Mouse (Mus musculus): ENCODE measurements at regions not wholly inside any gene's neighbourhood (a gene's known extent, or its start where the extent isn't known, plus 50 kb on each side); places are given as distances from the start of the nearest gene placed in this dataset.
A peak's percentile ranks its signal among the peaks of the same experiment; 100 is the strongest.
"Not testable (repeated sequence)": the region's sequence is repeated elsewhere in the genome, so short reads cannot be mapped to it uniquely, and the experiment has no call there.

DNA sequence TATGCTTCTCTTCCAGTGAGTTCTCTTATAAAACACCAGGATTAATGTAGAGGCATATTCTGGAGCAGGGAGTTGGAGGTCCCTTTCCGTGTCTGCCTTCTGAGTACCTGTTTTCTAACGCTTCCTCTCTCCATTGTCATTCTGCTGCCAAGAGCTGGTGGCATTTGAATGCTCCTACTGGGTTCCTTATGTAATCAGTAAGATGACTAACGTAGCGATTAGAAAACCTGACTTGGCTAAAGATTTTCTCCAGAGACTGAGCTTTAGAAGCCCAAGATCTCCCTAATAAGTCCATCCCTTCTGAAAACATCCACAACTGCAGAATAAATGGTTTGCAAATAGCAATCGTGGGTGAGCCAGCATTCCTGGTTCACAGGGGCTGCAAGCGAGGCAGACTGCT lies 174.5 kb downstream of the Dhx15 start:
- DNase-seq (ENCODE audit: low spot score in 2 of 2) = no peak

DNA sequence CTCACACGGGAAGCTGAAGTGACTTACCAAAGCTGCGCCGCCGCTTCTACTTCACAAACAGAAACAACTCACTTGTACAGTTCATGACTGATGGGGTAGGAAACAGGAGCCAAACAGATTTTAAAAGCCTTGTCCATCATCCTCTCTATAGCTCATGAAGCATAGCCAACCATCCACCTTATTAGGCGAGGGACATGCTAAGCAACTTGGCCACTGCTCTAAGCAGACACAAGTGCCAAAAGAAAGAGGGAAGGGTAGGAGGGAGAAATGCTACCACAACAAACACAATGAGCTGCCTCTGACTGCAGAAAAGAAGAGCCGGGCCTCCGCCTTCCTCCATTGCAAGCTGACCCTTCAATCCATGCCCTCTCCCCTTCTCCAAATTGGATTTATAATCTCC lies 179.9 kb downstream of the Dhx15 start:
- DNase-seq (ENCODE audit: low spot score in 2 of 2) = no peak

DNA sequence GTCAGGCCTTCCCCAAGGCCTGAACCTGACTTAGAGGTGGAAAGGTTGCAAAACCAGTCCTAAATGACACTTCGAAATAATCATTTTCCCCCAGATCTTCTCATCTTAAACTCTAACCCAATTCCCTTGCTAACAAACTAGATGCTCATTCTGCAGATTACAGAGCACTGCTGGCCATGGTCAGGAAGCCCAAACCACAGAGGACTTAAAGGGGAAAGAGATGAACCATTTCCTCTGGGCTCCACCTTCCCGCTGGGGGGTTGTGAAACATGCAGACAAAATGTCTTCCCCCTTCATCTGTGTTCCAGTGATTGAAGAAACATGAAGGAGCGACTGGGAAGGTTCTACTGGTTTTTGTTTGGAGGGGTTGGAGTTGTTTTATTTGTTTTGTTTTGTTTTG lies 181.4 kb downstream of the Dhx15 start:
- no peak for DNase-seq (ENCODE audit: low spot score in 2 of 2)

DNA sequence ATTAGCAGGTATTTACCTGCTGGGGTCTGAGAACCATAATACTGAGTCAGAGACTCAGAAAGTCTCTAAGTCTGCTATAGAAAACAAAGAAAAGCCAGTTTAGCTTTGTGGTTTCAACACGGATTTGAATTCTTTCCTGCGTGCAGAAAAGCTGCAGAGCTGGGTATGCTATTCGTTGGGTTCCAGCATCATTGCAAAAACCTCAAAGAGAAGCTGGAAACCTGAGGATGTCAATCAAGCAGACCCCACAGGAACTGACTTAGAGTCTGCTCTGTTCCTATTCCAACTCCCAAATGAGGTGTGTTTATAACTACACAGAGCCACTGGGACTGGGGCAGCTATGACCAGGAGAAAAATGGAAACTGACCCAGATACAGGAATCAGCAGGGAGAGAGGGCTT lies 183.5 kb downstream of the Dhx15 start:
- DNase-seq (ENCODE audit: low spot score in 2 of 2) = no peak

DNA sequence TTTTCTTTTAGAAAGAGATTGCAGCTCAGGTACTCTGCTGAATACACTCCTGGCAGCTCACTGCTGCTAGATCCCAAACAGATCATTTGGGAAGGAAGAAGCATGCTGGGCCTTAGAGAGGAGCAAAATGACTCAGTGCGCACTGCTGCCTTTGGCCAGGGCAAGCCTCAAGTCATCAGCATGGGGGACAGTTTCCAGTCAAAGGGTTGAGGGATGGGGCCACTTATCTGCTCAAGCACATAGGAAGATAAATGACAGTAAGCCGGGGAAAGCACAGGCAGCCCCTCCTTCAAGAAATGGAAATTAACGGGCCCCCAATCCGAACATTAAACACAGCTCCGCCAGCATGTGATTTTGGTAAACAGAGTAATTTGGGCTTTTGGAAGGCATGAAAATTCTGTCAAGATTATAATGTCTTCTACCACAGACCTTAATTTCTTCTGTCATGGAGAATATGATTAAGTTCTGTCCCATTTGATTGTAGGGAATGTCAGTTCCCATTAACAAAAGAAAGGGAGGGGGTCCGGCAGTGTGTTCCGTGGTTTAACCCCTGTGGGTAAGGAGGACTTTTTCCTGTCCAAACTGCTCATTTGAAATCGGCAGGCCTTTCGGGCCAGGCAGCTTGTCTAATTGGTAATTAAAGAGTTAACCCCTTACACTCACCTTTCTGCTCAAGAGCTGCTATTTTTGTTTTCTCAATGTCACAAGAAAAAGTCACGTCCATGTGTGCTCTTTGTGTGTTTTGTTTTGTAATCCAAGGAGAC lies 199.3 kb downstream of the Dhx15 start:
- DNase-seq (ENCODE audit: low spot score in 2 of 2) = no peak

DNA sequence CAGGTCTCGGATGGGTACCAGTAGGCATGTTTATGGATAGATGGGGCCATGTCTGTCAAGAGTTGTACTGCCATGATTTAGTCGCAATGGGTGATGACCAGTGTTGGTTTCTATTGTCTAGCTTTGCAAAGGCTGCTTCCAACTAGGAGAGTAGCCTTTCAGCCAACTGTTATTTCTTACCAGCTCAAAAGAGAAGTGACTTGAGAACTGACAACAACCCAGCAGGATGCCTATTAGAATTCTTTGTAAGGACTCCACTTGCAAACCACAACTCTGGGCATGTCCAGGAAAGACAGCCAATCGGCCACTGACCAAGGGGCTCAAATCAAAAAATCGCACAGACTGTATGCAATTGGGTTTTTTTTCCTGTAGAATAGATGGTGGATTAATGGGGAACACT lies 200.9 kb downstream of the Dhx15 start:
- DNase-seq (ENCODE audit: low spot score in 2 of 2) = no peak

DNA sequence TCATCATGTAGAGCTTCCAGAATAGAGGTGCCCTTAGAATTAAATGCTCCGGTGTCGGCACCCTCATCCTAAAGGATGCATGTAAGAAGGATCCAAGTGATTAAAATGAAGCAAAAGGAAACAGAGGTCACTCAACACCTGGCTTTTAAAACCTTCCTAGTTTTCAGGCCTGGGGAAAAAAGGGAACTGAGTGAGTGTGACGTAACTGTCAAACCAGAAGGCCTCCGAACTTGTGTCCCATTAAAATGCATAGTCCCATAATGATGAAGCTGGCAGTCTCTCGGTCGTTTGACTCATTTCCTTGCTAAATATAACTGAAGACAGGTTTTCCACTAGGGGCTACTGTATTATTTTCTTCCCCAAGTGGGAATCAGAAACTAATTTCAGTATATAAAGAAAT lies 201.4 kb downstream of the Dhx15 start:
- DNase-seq (ENCODE audit: low spot score in 2 of 2) = no peak

DNA sequence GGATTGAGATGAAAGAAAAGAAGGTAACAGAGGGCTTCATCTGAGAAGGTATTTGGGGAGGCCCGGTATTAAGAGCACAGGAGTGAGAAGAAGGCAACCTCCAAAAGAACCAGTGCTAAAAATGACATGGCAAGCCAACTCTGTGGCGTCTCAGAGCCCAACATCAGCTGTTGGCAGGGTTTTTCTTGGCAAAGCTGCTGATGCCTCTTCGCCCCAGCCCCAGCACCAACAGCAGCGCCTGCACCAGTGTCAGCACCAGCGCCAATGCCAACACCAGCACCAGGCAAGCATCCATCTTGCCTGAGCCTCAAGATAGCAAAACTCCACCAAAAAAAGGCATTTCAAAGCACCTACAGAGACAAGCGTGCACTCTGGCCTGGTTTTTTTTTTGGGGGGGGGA lies 205.3 kb downstream of the Dhx15 start:
- no peak for DNase-seq (ENCODE audit: low spot score in 2 of 2)

DNA sequence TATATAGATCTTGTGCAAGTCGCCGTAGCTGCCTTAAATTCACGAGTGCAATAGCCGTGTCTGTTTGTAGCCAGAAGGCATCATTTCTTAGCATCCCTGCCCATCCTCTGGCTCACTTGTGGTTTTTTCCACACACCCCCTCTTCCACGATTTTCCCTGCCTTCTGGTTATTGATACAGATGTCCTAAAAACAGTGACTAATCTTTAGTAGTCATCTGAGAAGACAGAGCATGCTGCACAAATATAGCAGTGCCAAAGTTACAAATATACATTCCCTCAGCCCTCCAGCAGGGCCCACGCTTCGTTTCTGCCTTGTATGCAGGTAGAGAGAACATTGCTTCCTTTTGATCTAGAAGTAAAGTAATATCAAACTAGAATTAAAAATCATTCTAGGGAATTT lies 207.5 kb downstream of the Dhx15 start:
- no peak for DNase-seq (ENCODE audit: low spot score in 2 of 2)

DNA sequence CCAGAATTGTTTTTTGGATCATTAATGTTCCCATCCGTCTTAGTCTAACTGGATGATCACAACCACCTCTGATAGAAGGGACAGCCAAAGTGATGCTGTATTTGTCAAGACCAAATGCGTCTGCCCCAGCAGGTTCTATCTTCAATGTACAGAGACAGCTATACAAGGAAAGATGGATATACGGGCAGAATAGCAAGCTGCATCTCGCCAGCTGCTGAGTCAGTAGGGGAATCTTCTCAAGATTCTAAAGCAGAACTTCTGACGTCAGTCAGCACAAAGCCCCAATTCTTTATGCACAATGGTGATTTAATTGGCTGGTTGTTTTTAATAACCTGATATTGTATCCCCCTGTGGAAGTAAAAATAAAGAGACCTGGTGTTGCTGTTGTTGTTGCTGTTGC lies 209.4 kb downstream of the Dhx15 start:
- no peak for DNase-seq (ENCODE audit: low spot score in 2 of 2)

DNA sequence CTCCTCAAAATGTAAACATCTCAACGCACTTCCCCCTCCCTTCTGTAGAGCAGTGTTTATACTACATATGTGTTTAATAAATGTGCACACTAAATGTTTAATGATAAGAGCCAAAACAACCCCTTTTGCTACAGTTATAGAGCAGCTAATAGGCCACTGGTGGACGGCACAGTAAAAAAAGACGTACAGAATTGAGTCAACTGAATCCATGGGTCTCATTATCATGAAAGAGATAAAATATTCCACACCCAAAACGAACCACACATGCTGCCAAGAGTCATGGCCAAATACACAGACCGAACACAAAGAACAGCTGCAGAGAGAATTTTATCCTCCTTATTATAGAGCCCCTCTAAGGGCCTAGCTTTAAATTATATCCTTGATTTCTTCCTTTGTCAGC lies 237.8 kb downstream of the Dhx15 start:
- DNase-seq (ENCODE audit: low spot score in 2 of 2) = no peak

DNA sequence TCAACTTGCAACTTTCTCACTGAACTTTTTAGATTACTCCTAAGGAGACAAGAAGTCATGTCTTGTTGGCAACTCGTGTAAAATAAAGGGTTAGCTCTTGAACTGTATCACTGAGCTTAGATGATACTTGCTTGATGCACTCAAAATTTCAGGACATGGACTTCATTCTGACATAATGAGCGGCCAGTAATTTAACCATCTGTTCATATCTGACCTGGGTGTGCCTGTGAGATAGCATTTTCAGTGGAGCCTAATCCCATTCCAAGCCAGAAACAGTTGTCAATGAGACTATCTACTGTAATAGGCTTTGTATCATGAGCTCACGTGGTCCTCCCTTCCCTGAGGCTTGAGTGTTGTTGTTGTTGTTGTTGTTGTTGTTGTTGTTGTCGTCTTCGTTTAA lies 240.3 kb downstream of the Dhx15 start:
- DNase-seq (ENCODE audit: low spot score in 2 of 2) = no peak

DNA sequence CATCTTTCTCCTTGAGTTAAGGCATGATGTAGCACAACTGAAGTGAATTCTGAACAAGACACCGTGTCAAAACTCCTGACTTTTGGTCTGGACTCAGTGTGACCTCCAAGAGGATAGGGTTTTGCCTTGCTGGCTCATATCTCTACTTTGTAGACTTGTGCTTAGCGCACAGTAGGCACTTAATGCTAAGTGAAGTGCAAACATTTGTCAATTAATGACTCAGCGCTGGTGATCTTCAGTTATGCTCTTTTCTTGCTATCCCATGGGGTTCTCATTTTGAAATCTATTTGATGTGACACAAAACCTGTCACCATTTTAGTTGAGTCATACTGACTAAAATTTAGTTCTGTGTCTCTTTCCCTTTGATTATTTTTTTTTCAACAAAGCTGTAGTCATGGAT lies 244.3 kb downstream of the Dhx15 start:
- no peak for DNase-seq (ENCODE audit: low spot score in 2 of 2)

DNA sequence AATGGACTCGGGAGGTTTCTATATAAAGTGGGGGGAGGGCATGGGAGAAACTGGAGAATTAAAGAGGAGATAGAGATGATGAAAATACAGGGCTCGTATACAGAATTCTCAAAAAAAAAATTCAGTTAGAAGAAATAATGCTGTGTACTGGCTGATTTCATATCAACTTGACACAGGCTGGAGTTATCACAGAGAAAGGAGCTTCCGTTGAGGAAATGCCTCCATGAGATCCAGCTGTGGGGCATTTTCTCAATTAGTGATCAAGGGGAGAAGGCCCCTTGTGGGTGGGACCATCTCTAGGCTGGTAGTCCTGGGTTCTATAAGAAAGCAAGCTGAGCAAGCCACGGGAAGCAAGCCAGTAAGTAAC lies 248.4 kb downstream of the Dhx15 start:
- not testable (repeated sequence) for DNase-seq (ENCODE audit: low spot score in 2 of 2)

DNA sequence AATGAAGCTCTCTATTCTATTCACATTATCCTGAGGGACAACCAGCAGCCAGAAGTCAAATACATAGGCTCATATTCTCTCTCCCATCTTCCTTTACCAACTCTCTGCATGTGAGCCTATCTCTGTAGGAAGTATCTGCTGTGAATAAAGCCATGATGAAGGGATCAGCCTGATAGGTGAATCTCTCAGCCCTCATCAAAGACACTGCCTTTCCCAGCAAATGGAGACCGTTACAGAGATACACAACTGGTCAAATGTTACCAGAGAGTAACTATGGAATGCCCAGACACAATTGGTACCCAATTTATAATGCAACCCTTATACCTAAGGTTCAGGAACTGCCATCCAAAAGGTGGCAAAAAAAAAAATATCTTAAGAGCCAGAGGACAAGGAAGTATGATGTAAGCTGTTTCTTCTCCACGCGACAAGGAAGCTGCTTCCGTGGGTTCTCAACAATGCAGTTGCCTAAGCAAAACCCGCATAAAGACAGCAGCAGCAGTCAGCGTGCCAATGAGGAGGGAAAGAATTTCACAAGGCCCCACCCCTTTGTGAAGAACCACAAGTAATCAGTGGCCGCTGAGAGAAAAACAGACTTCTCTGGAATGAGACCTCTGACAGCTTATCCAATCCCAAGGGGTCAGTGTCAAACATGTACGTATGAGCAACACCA lies 248.9 kb downstream of the Dhx15 start:
- peak; percentile 16 for DNase-seq (ENCODE audit: low spot score in 2 of 2)

DNA sequence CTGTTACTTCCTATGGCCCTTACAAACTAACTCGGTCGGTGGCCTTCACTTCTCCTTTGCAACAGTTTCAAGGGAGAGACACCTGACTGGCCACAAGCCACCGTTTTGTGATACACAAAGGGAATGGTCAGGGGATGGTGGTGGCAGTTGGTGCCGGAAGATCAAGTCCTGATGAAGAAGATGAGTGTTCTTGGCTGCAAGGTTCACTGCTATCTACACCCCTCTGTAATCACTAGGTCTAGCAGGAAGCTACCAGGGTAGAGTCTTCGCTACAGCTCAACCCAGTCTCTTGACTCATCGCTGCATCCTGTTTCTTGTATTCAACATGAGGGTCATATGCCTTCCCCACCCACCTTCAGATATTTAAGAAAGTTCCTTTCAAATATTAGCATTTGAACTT lies 251.5 kb downstream of the Dhx15 start:
- no peak for DNase-seq (ENCODE audit: low spot score in 2 of 2)

DNA sequence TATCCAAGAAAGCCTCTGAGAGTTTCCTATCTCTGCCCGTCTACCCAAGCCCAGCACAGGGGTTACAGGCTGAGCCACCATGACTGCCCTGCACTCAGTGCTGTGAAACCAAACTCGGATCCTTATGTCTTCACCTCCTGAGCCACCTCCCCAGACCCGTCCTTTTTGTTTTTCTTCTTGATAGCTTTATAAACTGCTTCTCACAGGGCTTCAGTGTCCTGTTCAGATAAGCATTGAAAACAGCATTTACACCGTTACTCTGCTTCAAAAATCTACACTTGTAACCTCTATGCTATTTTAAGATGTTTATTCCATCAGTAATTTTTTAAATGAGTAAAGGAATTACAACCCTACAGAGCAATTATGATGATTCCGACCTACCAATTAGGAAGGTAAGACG lies 253.0 kb downstream of the Dhx15 start:
- DNase-seq (ENCODE audit: low spot score in 2 of 2) = no peak

DNA sequence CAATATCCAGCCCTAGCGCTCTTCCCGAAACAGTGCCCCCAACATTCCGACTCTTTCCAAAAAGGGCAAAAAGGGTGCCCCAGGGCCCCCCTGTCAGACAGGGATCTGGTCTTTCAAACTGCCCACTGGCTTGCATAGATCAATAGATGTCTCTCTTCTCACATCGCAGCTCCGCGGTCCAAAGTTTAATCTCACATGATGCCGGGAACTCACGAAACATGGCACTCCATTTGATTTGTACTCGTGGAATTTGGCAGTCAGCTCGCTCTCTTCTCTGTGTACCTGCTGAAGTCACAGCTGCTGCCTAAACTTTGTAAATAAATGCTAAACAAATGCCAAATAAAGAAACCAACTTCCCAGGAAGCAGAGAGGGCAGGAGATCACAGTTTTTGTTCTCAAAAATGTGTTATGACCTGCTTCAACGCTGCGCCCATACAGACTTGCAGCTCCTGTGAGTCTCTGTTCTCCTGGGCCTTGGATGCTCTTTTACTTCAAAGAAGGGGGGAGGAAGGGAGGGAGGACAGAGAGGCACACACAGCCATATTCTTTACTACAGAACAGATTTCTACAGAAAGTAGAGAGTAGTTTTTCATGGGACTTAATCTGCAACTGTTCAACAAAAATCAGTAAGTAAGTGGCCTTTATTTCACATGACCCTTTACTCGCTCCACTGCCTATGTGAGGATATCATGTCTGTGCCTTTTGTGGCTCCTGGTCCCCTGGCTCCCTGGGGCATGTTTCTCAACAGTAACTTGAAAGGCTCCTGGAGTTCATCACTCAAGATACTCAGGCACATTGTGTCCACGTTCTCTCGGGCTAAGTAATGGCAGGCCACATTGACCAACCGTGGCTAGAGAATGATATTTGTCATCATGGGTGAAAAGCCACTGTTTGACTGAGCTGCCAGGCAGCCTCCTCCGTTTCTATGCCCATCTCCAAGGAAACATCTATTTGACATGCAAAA lies 254.6 kb downstream of the Dhx15 start:
- DNase-seq (ENCODE audit: low spot score in 2 of 2) = no peak

DNA sequence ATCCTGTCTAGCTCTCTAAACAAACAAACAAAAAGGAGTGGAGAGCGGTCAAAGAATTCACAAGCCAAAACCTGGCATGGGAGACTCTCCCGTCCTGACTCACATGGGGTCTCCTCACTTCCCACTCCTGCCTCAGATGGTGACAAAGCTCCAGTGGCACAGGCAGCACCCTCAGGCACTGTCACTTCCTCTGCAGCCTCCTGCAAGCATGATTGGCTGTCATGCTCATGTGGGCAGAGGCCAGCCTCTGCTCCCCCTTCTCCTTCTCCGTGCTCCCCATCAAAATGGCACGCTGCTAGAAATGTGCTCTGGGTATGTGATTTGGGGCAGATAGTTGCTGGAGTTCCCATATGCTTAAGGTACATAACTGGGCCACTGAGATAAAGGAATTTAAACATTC lies 255.4 kb downstream of the Dhx15 start:
- DNase-seq (ENCODE audit: low spot score in 2 of 2) = no peak

DNA sequence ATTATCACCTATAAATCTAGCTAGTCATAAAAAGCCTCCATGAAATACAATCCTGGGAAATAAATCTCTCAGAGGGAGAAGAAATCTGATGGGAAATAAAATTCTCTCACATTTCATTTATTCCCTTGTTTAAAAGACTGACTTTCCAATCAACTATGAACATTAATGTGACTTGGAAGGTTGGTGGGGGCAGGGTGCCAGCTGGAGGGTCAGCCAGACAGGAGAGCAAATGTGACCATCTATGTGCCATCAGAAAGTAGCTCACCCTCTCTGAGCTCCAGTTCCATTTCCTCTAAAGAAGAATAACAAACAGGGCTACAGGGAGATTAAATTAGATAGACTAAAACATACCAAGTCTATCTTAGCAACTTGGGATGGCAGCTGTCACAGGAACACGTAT lies 257.0 kb downstream of the Dhx15 start:
- DNase-seq (ENCODE audit: low spot score in 2 of 2) = no peak

DNA sequence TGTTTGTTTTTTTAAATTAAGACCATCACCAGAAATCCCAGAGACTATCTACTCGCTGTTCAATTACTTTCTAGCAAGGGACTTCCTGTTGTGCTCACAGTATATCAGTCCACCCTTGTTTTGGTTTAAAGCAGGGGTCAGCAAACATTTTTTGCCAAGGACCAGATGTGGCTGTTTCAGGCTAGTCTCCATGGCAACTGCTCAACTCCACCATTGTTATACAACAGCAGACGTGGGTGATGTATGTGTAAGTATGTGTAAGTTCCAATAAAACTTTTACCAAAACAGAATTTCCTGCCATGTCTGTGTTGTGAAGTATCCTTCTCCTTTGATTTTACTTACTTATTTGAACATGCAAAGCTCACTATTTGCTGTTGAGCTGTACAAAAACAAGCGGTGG lies 259.9 kb downstream of the Dhx15 start:
- no peak for DNase-seq (ENCODE audit: low spot score in 2 of 2)

DNA sequence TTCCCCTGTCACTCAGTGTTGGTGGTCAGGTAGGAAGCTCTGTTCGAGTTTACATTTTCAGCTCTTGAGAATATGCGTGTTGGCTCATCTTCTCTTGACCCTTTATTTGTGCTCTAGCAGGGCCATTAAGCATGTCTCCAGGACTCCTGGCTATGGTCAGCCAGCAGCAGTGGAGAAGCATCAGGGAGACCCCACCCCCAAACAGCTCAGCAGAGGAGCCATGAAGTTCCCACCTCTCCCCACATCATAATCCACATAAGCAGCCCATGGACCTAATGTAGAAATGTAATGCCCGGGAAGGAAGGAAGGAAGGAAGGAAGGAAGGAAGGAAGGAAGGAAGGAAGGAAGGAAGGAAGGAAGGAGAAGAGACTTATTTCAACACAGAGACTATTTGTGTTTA lies 261.5 kb downstream of the Dhx15 start:
- no peak for DNase-seq (ENCODE audit: low spot score in 2 of 2)

DNA sequence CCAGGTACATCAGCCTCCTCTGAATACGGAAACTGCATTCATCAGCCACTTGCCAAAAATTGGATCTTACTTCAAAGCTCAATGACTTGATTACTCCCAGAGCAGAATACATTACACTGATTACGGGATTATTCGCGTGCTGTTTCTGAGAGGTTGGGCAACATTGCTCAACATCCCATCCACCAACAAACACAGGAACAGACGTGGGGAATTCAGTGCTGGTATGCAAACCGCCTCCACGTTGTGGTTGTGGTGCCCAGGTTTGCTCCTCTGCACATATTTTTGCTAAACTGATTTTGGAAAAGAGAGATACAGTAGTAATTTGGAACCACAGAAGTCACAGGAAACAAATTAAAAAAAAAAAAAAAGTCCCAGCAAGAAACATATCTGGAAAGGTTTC lies 266.9 kb downstream of the Dhx15 start:
- no peak for DNase-seq (ENCODE audit: low spot score in 2 of 2)
